Mouse (Mus musculus) bone marrow macrophage, adult 2 months (primary cell): ENCODE results near the gene Prpf4b.

Source experiments
- CTCF ChIP-seq: IDR thresholded peaks from 2 replicates; pipeline ENCODE4 v1.5.1; 2012; ENCODE audit warnings: low read depth, mild to moderate bottlenecking, low read length, moderate library complexity
- POLR2A ChIP-seq: IDR thresholded peaks from 2 replicates; pipeline ENCODE4 v1.6.1; 2012; ENCODE audit warnings: mild to moderate bottlenecking, low read depth, low read length, borderline replicate concordance

- TF ChIP-seq CTCF (no peak), POLR2A (no peak)
These were observed at the start of gene Prpf4b for GRCm38 (mm10) chr13:34875166-34875710.
